Comparison of ENCODE assay signal across 9 mouse cellular contexts in the genomic region with DNA sequence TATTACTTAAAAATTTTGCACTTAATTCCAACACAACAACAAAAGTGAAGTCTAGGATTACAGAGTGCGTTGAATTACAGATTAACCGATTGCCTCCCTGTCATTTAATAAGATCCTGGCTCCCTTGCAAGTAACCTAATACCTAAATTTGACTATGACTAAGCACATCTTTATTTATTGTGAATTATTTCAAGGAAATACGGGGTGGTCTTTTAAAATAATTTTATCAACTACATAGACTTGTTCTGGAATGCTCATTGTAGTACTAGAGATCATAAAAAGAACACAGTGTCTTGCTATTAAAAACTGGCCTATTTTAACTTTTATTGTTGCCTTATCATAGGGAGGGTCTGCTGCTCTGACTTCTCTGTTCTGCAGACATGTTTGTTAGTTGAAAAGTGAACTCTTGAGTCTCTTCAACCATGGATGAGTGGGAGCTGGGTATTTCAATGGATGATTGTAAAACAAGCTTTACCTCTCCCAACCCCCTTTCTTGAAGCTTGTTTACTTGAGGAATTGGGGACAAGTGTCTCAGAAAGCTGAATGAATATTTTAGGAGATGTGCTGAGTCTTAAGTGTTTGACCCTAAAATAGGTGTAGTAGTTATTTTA. TPM values are rescaled to one million over a fixed set of nuclear protein-coding genes. Genes with fewer than 3 reads are reported as not detected.
DNase-seq lines count a peak whose midpoint lies in the region; ATAC-seq lines count a peak whose summit lies in the region.
"Had no signal": no experiment of that assay in that cellular context is flagged by ENCODE, and none has a peak within 500 bp of the region (broad histone marks: within the 10 kb centered on the region; RNA-seq: fewer than 3 reads in every experiment).

No protein-coding gene starts in this region.

- H3K9ac ChIP-seq in forebrain, embryonic 12.5 days: peak overlapping the region; percentile 99
- H3K9ac ChIP-seq in limb, embryonic 15.5 days: no peak overlapping the region

- no peak for ATAC-seq in megakaryocyte, adult 5-6 weeks (ENCODE audit: poor library complexity, severe bottlenecking)
- no peak for ATAC-seq in forebrain, embryonic 12.5 days (ENCODE audit: low FRiP score)
- no peak for ATAC-seq in limb, embryonic 15.5 days (ENCODE audit: insufficient number of reproducible peaks, low FRiP score, low TSS enrichment, low read depth)
- ATAC-seq in erythroid progenitor cell, adult 5-6 weeks (replicated peaks; ENCODE audit: low FRiP score, poor library complexity, severe bottlenecking): no peak

- H3K4me3 ChIP-seq in megakaryocyte, embryonic 14.5 days (replicated peaks): peak overlapping the region; percentile 98
- peak overlapping the region; percentile 98 for H3K4me3 ChIP-seq in forebrain, embryonic 12.5 days (replicated peaks)
- peak overlapping the region; percentile 92 for H3K4me3 ChIP-seq in limb, embryonic 15.5 days

- H3K27me3 ChIP-seq in megakaryocyte, embryonic 14.5 days (replicated peaks): no peaks in the 10 kb centered on the region
- no peaks in the 10 kb centered on the region for H3K27me3 ChIP-seq in forebrain, embryonic 12.5 days
- no peaks in the 10 kb centered on the region for H3K27me3 ChIP-seq in limb, embryonic 15.5 days

- H3K27ac ChIP-seq in forebrain, embryonic 12.5 days: no peak overlapping the region
- no peak overlapping the region for H3K27ac ChIP-seq in limb, embryonic 15.5 days

- peaks cover 24% of the 10 kb centered on the region for H3K4me1 ChIP-seq in megakaryocyte, embryonic 14.5 days
- H3K4me1 ChIP-seq in forebrain, embryonic 12.5 days: peaks cover 21% of the 10 kb centered on the region
- peaks cover 16% of the 10 kb centered on the region for H3K4me1 ChIP-seq in limb, embryonic 15.5 days

- no peak for DNase-seq in thymus, postnatal 0 days (ENCODE audit: low spot score)
- no peak for DNase-seq in gastrocnemius, postnatal 4 days (ENCODE audit: low spot score in 2 of 2)

- peak overlapping the region; percentile 80 for H3K4me2 ChIP-seq in forebrain, embryonic 12.5 days
- peak overlapping the region; percentile 54 for H3K4me2 ChIP-seq in limb, embryonic 15.5 days

- H3K36me3 ChIP-seq in megakaryocyte, embryonic 14.5 days (replicated peaks; ENCODE audit: low read length): peaks cover 36% of the 10 kb centered on the region
- peaks cover 22% of the 10 kb centered on the region for H3K36me3 ChIP-seq in forebrain, embryonic 12.5 days (replicated peaks)
- H3K36me3 ChIP-seq in limb, embryonic 15.5 days: peaks cover 11% of the 10 kb centered on the region

- WGBS in forebrain, embryonic 12.5 days: 39% methylated on average over 3 of the region's 3 CpGs
- 17% methylated on average over 3 of the region's 3 CpGs for WGBS in limb, embryonic 15.5 days

- no peaks in the 10 kb centered on the region for H3K9me3 ChIP-seq in megakaryocyte, embryonic 14.5 days
- no peaks in the 10 kb centered on the region for H3K9me3 ChIP-seq in forebrain, embryonic 12.5 days
- H3K9me3 ChIP-seq in limb, embryonic 15.5 days: no peaks in the 10 kb centered on the region

RNA-seq across cellular contexts. Expression of a gene that starts 1.4 kb away (rescaled TPM):
- 1.6 and 14.4 TPM in 2 replicates for polyA plus RNA-seq in megakaryocyte, embryonic 14.5 days (2012; ENCODE audit: insufficient read depth, low replicate concordance)
- total RNA-seq in megakaryocyte, adult 5-6 weeks (2015): 129 and 145 TPM in 2 replicates
- 127 and 133 TPM in 2 replicates for total RNA-seq in megakaryocyte, adult 5-6 weeks (2017)
- polyA plus RNA-seq in forebrain, embryonic 12.5 days (2016; fragmentation: Nextera tagmentation; extraction: Ambion mirVana): 958 and 1,041 TPM in 2 replicates
- polyA plus RNA-seq in limb, embryonic 15.5 days (2015; fragmentation: Nextera tagmentation; extraction: Ambion mirVana): 702 and 744 TPM in 2 replicates
- polyA plus RNA-seq in thymus, postnatal 0 days (2015; fragmentation: Nextera tagmentation; extraction: Ambion mirVana): 1,041 and 1,103 TPM in 2 replicates
- total RNA-seq in erythroid progenitor cell, adult 5-6 weeks (2015; ENCODE audit: low replicate concordance): 103 and 116 TPM in 2 replicates
- 69.7 and 95.6 TPM in 2 replicates for total RNA-seq in erythroid progenitor cell, adult 5-6 weeks (2017; ENCODE audit: low replicate concordance)
- total RNA-seq in gastrocnemius, postnatal 4 days (2021): 100 to 1,000 TPM; 234 to 243 TPM

RNA-seq across cellular contexts. Expression of a gene that starts 19.4 kb away (rescaled TPM):
- polyA plus RNA-seq in megakaryocyte, embryonic 14.5 days (2012; ENCODE audit: insufficient read depth, low replicate concordance): not detected in 2 replicates
- total RNA-seq in megakaryocyte, adult 5-6 weeks (2015): not detected in 2 replicates
- total RNA-seq in megakaryocyte, adult 5-6 weeks (2017): not detected in 2 replicates
- polyA plus RNA-seq in forebrain, embryonic 12.5 days (2016; fragmentation: Nextera tagmentation; extraction: Ambion mirVana): not detected in 2 replicates
- not detected in 2 replicates for polyA plus RNA-seq in limb, embryonic 15.5 days (2015; fragmentation: Nextera tagmentation; extraction: Ambion mirVana)
- polyA plus RNA-seq in thymus, postnatal 0 days (2015; fragmentation: Nextera tagmentation; extraction: Ambion mirVana): not detected in 2 replicates
- not detected in 2 replicates for total RNA-seq in erythroid progenitor cell, adult 5-6 weeks (2015; ENCODE audit: low replicate concordance)
- not detected in 2 replicates for total RNA-seq in erythroid progenitor cell, adult 5-6 weeks (2017; ENCODE audit: low replicate concordance)
- total RNA-seq in gastrocnemius, postnatal 4 days (2021): not detected
- total RNA-seq: left cerebral cortex, adult 8-10 months had no signal
- polyA plus RNA-seq: spleen, adult 2 months had no signal

RNA-seq across cellular contexts. Expression of a gene that starts 49.7 kb away (rescaled TPM):
- polyA plus RNA-seq in megakaryocyte, embryonic 14.5 days (2012; ENCODE audit: insufficient read depth, low replicate concordance): 0.38 TPM in 1 of 2 replicates, not detected in the other
- 6.9 and 9.4 TPM in 2 replicates for total RNA-seq in megakaryocyte, adult 5-6 weeks (2015)
- 1.2 and 1.8 TPM in 2 replicates for total RNA-seq in megakaryocyte, adult 5-6 weeks (2017)
- 5.4 TPM in 2 replicates for polyA plus RNA-seq in forebrain, embryonic 12.5 days (2016; fragmentation: Nextera tagmentation; extraction: Ambion mirVana)
- polyA plus RNA-seq in limb, embryonic 15.5 days (2015; fragmentation: Nextera tagmentation; extraction: Ambion mirVana): 9.6 and 9.8 TPM in 2 replicates
- 1,084 and 1,272 TPM in 2 replicates for polyA plus RNA-seq in thymus, postnatal 0 days (2015; fragmentation: Nextera tagmentation; extraction: Ambion mirVana)
- total RNA-seq in erythroid progenitor cell, adult 5-6 weeks (2015; ENCODE audit: low replicate concordance): 16.2 and 22.6 TPM in 2 replicates
- 1.4 and 3.3 TPM in 2 replicates for total RNA-seq in erythroid progenitor cell, adult 5-6 weeks (2017; ENCODE audit: low replicate concordance)
- 1 to 10 TPM; 2.5 to 4.1 TPM for total RNA-seq in gastrocnemius, postnatal 4 days (2021)

Comparison
In these comparisons a context has a peak if more than half of its experiments do, and no peak if none do; other contexts are left out.
1. RNA of a gene that starts 1.4 kb away (polyA plus RNA-seq): 1,041 to 1,103 TPM in thymus, postnatal 0 days, 958 to 1,041 TPM in forebrain, embryonic 12.5 days and 702 to 744 TPM in limb, embryonic 15.5 days; 1.6 to 14.4 TPM in megakaryocyte, embryonic 14.5 days; every median in the first group is over 10 times any median in the second.
2. RNA of a gene that starts 49.7 kb away (polyA plus RNA-seq): 1,084 to 1,272 TPM in thymus, postnatal 0 days; 9.6 to 9.8 TPM in limb, embryonic 15.5 days, 5.4 TPM in forebrain, embryonic 12.5 days and 0.38 TPM in megakaryocyte, embryonic 14.5 days; every median in the first group is over 100 times any median in the second.
3. Peak in every context shown above with its lines, with median percentiles within 50 percentile points of each other: H3K4me3 ChIP-seq.